Mouse (Mus musculus) thymus, adult 2 months (tissue): Measurements from ENCODE around the gene Ppbp. TPM values are rescaled to one million over a fixed set of nuclear protein-coding genes. Genes with fewer than 3 reads are reported as not detected.

ENCODE experiments used
- DNase-seq: peaks from one replicate; pipeline ENCODE4 v3.0.0; 2021
- H3K27ac ChIP-seq: fragments of 200-500 bp; 2 replicates; pipeline ENCODE4 v1.5.1; 2012; ENCODE audit warnings: low read length, control low read depth; ENCODE audit not compliant: control insufficient read depth, insufficient read depth
- H3K27me3 ChIP-seq: fragments of 200-500 bp; 2 replicates; pipeline ENCODE4 v1.6.1; 2012; ENCODE audit warnings: mild to moderate bottlenecking, low read length, moderate library complexity, mixed read lengths; ENCODE audit not compliant: control insufficient read depth, insufficient read depth
- H3K36me3 ChIP-seq: fragments of 200-500 bp; 2 replicates; pipeline ENCODE4 v1.6.1; 2012; ENCODE audit warnings: mild to moderate bottlenecking, low read length, moderate library complexity; ENCODE audit not compliant: control insufficient read depth, insufficient read depth
- H3K4me1 ChIP-seq: fragments of 200-500 bp; replicated peaks from 2 replicates; pipeline ENCODE4 v1.6.1; 2012; ENCODE audit warnings: low read length; ENCODE audit not compliant: control insufficient read depth, insufficient read depth
- H3K4me3 ChIP-seq: fragments of 200-500 bp; 2 replicates; pipeline ENCODE4 v1.5.1; 2012; ENCODE audit warnings: mild to moderate bottlenecking, low read length, control low read depth, moderate library complexity; ENCODE audit not compliant: control insufficient read depth, insufficient read depth
- CTCF ChIP-seq: fragments of 200-500 bp; IDR thresholded peaks from 2 replicates; pipeline ENCODE4 v1.5.1; 2012; ENCODE audit warnings: mild to moderate bottlenecking, control low read depth, low read length, moderate library complexity, borderline replicate concordance; ENCODE audit not compliant: control insufficient read depth, poor library complexity, insufficient read depth; ENCODE audit errors: extremely low read depth
- POLR2A ChIP-seq: fragments of 200-500 bp; IDR thresholded peaks from 2 replicates; pipeline ENCODE4 v1.6.1; 2012; ENCODE audit warnings: mild to moderate bottlenecking, low read length, control low read depth, moderate library complexity; ENCODE audit not compliant: control insufficient read depth, poor library complexity, insufficient read depth; ENCODE audit errors: extremely low read depth
- WGBS: fragments of 180-500 bp; shearing (Covaris S2); methylation state at CpG from one replicate; pipeline ENCODE4 v1.1.7; 2018; 5-methylcytosine and 5-hydroxymethylcytosine counted together
- polyA plus RNA-seq: library from polyadenylated mRNA; depleted of rRNA; stranded (reverse); fragments of >200 nt; gene quantifications from 2 replicates; pipeline ENCODE4 v1.2.3, GENCODE M21; 2012; rRNA removed

The Ppbp gene
- polyA plus RNA-seq, 1 experiment: 2.6 TPM

DNA sequence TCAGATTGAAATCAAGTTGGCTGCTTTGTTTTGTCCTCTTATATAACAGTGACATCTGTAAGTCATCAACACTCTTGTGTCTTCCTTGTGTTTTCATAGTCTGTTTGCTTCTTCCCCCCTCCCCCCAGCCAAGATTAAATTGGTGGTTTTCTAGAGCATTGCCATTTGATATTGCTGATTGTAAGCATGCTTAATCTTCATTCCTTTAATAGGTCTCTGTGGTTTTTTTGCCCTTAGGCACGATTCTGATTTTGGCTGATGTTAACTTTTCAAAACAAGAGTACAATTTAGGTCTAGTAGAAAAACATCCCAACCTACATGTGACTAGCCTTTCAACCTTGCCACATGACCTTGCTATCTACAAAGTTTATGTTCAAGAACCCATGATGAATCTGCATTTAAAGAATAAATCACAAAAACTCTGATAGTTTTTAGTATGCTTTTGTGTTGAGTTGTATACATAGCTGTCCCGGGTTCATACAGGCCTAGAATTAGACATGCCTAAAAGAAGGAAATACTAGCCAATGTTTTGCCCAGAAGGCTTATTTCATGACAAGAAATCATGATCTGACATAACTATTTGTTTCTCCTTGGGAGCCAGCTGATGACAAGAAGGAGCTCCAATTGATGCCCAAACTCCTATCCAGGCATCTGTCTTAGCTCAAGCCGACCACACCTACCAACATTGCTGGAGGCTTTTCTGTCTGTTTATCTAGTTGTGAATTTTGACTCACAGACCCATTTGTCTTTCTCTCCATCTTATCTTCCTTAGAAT, 39.0 kb downstream of the Ppbp start:
- Histone ChIP-seq H3K4me1 (no peaks in the 10 kb centered on the region), H3K27ac (no peak overlapping the region), H3K4me3 (no peak overlapping the region), H3K36me3 (no peaks in the 10 kb centered on the region), H3K27me3 (no peaks in the 10 kb centered on the region)
- DNase-seq: no peak
- TF ChIP-seq POLR2A: no peak
- no peak for TF ChIP-seq CTCF
- WGBS: 84% methylated on average over 3 of the region's 3 CpGs

Other genes with a start within 250 kb of the Ppbp start
- gene Afm, start 249.6 kb upstream of the Ppbp start, polyA plus RNA-seq: 0.11 TPM in 1 of 2 replicates, not detected in the other
- gene 5830473C10Rik, start 207.4 kb upstream of the Ppbp start, polyA plus RNA-seq: 0.08 TPM in 1 of 2 replicates, not detected in the other
- gene Rassf6, start 127.9 kb upstream of the Ppbp start, polyA plus RNA-seq: 1.1 and 2.0 TPM in 2 replicates
- gene Cxcl5, start 9.2 kb upstream of the Ppbp start, polyA plus RNA-seq: 0.75 and 0.92 TPM in 2 replicates
- 9.1 and 23.1 TPM in 2 replicates for gene Pf4, start 3.9 kb downstream of the Ppbp start, polyA plus RNA-seq
- 5.0 and 6.0 TPM in 2 replicates for gene Cxcl3, start 17.6 kb downstream of the Ppbp start, polyA plus RNA-seq
- 0.05 and 0.24 TPM in 2 replicates for gene Cxcl15, start 26.0 kb downstream of the Ppbp start, polyA plus RNA-seq
- gene Cxcl1, start 122.7 kb downstream of the Ppbp start, polyA plus RNA-seq: 4.2 and 5.4 TPM in 2 replicates
- 18.0 and 23.5 TPM in 2 replicates for gene Cxcl2, start 135.4 kb downstream of the Ppbp start, polyA plus RNA-seq
- gene Mthfd2l, start 162.6 kb downstream of the Ppbp start, polyA plus RNA-seq: 23.5 and 32.5 TPM in 2 replicates